Mouse (Mus musculus): Measurements from ENCODE around the gene Inpp4a.

The Inpp4a gene

DNA sequence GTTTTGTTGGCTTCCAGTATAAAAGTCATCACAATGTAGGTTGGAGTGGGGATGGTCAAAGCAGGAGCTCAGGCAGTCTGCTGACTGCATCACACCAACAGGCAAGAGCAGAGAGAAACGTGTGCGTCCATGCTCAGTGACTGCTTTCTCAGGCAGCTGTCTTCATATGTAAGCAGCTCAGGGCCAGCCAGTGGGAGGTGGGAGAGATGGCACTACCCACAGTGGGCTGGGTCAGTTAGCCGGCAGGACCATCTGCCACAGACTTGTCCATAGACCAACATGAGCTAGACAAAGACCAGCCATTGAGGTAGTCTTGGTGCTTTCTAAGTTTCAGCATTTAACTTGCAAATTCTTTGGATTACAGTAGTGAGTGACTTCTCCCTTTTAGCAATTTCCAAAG is 56.6 kb downstream of the Inpp4a start:
- no peak for DNase-seq (ENCODE audit: low spot score in 2 of 2)

DNA sequence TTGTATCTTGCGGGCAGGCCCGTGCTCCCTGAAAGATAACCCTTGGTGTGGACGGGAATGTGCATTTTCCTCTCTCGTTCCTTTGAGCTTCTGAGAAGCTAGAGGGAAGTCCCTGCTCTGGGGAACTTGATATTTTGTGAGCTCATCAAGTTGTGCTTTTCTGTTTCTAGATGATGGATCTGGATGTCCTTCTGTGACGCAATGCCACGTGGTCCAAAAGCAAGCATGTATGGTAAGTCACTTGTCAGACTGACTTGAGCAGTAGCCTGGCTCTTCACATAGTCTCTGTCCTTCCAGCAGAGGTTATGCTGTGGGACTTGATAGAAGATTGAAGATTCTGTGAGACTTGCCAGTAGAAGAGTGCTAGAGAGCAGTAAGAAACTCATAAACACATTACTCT is 57.5 kb downstream of the Inpp4a start:
- DNase-seq (ENCODE audit: low spot score in 2 of 2), result no peak

DNA sequence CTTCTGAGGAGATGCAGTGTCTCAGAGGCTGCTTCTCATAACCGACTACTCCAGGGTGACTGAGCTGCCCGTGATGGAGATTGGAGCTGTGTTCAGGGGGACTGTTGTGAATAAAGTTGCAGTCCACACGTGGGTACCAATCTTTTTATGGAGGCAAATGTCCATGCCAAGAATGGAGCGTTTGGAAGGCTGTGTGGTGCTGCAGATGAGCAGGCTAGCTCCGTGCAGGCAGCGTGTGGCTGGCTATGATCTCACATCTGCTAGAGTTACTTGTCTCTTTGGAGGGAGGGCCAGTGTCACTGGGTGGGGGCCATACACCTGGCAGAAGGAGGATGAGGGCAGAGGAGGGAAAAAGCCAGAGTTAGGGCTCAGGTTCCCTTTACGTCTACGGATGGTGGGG is 59.0 kb downstream of the Inpp4a start:
- no peak for DNase-seq (ENCODE audit: low spot score in 2 of 2)

DNA sequence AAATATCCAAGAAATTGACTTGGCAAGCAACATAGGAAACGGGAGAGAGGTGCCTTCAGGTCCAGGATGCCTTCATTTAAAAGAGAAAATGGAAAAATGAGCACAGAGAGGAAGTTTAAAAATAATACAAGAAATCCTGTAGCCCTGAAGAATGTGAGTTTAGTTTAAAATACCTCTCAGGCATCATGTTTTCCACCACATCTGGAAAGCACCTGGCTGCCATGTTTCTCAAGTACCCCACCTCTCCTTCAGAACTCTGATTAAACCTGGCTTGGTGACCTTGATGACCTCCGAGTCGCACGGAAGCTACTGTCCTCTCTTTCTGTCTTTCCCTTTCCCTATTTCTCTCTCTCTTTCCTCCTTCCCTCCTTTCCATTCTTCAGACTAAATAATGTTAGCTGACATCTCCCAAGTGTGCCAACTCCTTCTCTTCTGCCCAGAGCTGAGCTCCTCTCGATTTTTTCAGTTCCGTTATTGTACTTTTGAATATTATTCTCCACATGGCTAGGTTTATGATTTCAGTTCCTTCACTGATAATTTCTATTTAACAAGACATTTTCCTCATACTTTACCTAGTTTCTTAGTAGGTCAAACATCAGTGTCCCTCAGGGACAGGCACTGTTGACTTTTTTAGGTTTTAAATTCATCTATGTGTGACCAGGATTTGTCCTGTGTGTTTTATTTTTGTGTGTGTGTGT is 59.9 kb downstream of the Inpp4a start:
- DNase-seq (ENCODE audit: low spot score in 2 of 2), result no peak

DNA sequence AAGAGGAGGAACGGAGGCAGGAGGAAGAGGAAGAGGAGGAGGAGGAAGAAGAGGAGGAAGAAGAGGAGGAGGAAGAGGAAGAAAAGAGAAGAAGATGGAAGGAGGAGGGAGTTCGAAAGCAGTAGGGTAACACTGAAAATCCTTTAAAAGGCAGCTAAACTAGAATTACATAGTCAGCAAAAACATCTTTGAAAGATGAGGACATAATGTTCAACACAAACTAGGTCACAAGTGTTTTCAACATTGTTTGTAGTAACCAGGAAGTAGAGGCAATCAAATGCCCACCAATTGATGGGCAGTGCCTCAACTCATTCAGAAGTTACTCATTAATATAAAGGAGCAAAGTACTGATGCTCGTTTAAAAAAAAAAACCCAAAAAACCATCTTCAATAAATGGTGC is 61.1 kb downstream of the Inpp4a start:
- no peak for DNase-seq (ENCODE audit: low spot score in 2 of 2)

DNA sequence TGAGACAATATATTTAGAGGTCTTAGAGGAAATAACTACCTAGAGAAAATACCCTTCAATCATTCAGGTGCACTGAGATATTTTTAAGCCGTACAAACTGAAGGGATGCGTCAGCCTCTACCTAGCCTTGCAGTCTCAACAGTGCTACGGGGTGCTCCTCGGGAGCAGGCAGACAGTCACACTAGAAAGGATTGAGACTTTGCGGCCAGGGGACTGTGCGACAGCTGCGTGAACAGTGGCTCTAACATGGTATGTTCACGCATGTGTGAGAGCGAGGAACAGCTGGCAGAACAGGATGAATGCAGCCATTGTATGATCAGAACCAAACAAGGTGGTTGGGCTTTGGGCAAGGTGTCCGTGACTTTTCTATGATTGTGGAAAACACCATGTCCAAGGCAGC is 63.1 kb downstream of the Inpp4a start:
- DNase-seq (ENCODE audit: low spot score in 2 of 2), result no peak

DNA sequence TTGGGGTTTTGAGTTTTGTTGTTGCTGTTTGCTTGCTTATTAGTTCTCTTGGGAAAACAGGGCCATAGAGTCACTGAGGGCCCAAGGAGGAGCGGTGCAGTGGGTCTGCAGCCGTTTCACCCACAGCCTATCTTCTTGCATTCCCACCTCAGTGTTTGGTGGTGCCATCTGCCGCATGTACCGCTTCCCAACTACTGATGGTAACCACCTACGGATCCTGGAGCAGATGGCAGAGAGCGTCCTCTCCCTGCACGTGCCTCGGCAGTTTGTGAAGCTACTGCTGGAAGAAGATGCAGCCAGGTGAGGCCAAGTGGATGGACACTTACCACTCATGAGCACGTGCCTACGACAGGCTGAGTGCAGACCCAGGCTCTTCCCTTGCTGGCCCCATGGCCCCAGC is 68.5 kb downstream of the Inpp4a start:
- DNase-seq (ENCODE audit: low spot score in 2 of 2), result no peak

DNA sequence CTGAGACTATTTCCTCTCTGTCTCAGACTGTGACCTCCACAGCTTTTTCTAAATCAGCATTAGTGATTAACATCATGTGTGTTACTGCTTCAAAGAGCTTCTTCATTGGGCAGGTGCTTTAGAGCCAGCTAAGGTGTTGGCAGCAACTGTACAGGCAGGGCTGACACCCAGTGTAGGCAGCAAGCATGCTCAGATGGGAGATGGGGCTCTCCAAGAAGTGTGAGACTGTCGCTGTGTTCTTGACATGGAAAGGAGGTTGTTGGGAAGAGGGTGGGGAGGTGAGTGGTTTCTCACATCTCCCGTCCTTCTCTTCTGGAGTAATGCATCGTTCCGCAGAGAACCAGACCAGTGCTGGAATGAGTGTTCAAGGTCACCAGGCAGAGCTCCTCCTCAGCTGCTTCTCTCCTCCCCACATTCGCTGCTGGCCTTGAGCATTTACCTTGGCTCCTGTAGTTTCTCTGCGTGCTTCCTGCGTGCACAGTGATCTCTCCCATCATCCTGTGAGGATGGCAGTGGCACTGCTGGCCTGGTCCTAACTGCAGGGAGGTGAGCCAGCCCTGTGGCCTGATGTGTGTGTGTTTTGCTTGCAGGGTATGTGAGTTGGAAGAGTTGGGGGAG is 69.2 kb downstream of the Inpp4a start:
- no peak for DNase-seq (ENCODE audit: low spot score in 2 of 2)

DNA sequence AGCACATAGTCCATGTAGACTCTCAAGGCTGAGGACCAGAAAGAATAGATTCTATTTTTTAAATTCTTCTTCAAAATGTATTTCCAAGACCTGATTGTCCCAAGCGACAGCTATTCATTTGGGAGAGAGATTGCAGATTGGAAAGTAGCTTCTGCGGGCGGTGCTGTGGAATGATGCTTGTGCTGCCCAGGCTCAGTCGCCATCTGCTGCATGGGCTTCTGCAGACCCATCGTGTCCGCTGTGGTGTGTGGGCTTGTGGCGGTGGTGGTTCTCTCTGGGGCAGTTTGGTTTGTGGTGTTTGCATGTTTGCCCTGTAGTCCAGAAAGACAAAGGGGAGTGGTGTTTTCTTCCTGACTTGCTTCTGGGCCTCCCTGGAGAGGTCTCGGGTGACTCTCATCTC is 76.5 kb downstream of the Inpp4a start:
- DNase-seq (ENCODE audit: low spot score in 2 of 2), result no peak

DNA sequence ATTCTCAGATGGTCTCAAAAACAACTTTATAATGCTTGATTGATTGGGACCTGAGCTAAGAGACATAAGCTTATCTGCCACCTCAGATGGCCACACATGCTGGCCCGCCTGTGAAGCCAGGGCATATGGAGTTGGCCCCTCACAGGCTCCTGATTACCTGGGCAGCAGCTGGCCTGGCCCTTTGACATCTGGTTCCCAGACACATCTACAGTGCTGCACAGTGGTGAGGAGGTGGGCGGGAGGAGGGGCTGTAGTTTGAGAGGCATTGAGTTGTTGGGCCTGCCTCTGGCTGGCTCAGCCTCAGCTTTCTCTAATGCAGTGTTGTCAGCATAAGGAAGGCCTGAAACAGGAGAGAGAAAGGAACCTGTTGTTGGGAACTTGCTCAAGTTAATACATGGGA is 77.1 kb downstream of the Inpp4a start:
- no peak for DNase-seq (ENCODE audit: low spot score in 2 of 2)

DNA sequence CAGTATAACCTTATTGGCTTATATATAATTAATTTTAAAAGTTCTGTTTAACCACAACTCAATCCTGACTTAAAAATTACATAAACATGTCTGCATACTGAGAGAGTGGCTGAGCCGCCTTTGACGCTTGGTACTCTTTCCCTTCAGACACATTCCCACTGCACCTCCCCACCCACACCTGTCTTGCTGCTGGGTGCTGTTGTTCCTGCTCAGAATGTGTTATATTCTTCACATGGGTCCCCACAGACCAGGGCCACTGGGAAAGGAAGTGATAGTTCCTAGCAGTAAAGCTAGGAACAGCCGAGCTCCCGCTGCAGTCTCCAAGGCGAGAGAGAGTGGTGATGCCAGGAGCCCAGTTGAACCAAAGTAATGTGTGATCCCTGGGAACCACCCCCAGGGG is 78.4 kb downstream of the Inpp4a start:
- DNase-seq (ENCODE audit: low spot score in 2 of 2), result no peak

DNA sequence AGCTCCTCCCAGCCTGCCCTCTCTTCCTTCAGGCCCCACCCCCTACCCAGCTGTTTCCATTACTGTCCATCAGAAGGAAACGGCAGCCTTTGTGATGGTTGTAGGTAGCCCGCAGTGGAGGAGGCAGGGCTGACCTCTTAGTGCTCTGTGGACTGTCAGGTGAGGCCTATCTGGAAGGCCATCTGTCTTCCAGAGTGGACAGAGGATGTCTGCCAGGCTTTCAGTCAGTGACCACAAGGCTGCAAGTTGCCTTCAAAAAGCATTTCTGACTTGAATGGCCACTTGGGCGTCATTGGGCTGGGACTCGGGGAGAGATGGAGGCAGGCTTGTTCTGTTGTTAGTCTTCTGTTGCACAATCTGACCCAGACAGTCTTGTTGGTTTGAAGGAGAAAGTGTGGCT is 79.9 kb downstream of the Inpp4a start:
- DNase-seq (ENCODE audit: low spot score in 2 of 2), result no peak

DNA sequence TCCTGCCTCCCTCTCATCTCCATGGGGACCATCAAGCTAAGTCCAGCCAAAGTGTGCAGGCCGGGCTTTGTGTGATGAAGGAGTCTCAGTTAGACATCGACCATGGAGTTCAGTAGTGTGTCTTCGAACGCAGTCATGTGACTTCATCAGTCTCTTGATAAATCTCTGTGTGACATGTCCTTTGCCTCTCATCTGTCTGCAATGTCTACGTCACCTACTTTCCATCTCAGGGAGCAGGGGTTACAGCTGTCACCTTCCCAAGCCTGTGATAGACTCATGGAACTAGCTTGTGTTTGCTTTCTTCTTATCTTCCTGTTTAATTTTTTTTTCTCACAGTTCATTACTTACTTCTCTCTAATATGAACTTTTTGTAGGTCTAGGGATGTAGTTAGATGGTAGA is 81.2 kb downstream of the Inpp4a start:
- DNase-seq (ENCODE audit: low spot score in 2 of 2), result no peak

DNA sequence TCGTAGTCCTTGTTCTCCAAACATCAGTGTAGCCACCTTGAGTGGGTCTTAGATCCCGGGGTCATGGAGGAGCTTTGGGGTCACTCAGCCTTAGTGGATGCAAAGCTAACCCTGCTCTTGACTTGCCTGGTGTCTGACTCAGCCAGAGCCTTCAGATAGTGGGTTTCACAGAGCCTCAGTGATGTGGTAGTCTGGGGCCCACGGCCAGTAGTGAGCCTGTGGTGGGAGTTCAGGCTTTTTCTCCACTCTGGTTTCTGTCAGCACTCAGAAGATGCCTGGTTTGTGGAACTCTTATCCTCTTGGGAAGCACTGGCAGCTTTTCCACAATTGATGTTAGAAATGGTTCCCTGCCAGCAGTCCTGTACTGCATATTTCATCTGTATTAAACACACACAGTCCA is 84.6 kb downstream of the Inpp4a start:
- DNase-seq (ENCODE audit: low spot score in 2 of 2), result no peak

DNA sequence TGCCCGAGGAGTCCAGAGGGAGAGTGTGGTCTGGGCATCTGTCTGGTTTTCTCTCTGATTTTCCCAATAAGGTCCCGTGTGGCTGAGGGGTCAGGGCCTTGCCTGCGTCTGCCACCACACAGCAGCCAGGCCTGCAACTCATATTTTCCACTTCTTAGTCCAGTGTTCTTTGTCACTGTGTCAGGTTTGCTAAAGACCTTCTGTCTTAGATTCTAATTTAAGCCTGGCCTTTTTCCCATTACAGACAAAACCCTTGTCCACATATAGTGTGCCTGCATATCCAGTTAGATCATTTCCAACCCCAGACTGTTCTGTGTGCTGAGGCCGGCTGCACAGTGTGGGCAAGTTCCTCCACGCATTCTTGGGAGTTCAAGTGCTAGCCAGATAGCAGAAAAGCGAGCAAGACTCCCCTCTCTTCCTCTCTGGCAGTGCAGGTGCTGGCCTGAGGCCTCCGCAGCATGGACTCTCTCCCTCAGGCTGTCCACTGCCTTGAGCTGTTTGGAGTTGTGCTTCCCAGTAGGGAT is 86.8 kb downstream of the Inpp4a start:
- no peak for DNase-seq (ENCODE audit: low spot score in 2 of 2)

DNA sequence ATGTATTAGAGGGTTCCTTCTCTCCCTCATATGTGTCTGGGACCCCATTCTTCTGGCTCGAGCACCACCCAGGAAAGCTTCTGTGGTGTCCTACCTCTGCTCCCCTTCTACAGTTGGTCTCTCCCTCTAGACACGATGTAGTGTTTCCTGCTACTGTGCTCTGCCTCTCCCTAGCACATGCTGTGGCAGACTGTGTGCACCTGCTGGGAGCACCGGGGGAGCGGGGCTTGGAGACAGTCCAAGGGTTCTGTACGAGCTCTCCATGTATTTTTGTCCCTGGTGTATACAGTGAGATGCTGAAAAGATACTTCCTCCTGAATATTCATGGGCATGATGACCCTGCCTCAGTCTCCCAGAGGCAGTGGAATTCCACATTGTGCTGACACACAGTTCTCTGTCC is 93.5 kb downstream of the Inpp4a start:
- DNase-seq (ENCODE audit: low spot score in 2 of 2), result no peak

DNA sequence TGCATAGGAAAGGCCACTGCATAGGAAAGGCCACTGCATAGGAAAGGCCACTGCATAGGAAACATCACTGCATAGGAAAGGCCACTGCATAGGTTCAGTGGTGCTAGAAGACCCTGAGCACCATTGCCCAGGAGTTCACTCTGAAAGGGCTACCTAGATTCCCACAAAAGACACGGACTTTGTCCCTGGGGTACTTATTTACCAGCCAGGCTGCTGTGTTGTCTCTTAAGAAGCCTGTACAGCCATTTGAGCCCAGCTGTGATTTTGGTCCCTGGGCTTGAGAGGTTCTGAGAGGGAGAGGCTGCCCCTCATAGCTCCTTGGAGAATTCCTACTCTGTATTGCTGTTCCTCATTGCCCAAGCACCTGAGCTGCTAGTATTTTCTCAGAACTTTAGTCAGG is 96.8 kb downstream of the Inpp4a start:
- DNase-seq (ENCODE audit: low spot score in 2 of 2), result no peak

DNA sequence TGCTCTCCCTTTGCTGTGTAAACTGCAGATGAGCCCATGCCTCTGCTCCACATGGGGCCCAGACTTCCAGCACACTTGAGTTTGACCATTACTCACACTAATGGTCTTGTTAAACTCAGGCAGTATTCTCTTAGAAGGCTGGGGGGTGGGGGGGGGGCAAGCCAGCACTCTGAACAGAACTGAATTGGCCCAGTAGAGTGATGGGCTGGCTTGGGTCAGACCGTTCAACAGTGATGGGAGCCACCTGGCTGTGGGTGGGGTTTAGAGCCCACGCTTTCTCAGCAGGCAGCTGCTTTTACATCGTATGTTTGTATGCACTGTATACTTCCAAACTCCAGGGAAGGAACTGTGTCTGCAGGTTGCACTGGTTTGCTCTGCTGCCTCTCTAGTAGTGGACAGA is 99.3 kb downstream of the Inpp4a start:
- no peak for DNase-seq (ENCODE audit: low spot score in 2 of 2)

DNA sequence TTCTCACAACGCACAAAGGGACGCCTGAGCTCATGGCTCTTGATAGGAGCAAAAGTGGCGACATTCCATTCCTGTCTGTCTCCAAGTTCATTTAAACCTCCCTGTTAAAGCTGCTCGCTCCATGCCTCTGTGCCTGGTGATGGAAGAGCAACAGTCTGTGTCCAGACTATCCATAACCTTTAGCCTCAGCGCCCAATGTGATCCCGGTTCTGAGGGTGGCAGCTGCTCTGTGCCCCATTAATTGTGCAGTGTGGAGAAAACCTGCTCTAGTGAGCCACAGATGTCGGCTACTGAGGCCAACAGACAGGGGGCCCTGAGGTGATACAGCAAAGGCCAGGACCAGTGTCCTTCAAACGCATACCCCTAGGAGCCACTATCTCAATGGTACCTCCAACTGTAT is 100.1 kb downstream of the Inpp4a start:
- DNase-seq (ENCODE audit: low spot score in 2 of 2), result no peak

DNA sequence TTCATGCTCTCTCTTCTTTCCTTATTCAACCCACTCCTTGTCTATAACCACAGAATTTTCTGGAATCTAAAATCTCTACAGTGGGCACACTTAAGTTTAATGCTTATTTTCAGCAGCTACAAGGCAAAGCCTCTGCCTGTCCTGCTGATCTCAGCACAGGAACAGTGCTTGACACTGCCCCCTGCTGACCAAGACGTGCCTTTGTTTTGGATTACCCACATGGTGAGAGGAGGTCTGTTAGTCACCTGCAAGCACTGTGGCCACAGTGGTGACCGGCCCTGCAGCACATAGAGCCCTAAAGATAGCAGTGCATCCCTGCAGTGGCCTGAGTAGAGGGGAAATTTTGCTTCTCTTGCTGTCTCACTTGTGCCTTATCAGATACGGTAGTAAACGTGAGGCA is 102.0 kb downstream of the Inpp4a start:
- no peak for DNase-seq (ENCODE audit: low spot score in 2 of 2)

DNA sequence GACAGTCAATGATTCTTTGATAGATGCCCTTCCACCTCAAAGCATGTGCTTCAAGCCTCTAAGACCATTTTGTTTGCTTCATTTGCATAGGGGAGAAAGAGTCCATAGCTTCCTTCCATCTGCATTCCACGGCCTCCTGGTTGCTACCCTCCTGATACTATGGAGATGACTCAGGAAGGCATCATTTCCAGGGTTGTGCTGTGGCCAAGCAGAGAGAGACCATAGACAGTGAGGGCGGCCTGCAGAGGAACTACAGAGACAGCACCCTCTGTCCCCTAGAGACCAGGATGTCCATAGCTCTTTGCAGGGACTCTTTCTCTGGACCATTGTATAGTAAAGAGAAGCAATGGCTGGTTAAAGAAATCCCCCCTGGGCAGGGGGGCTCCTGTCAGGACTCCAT is 105.5 kb downstream of the Inpp4a start:
- no peak for DNase-seq (ENCODE audit: low spot score in 2 of 2)

DNA sequence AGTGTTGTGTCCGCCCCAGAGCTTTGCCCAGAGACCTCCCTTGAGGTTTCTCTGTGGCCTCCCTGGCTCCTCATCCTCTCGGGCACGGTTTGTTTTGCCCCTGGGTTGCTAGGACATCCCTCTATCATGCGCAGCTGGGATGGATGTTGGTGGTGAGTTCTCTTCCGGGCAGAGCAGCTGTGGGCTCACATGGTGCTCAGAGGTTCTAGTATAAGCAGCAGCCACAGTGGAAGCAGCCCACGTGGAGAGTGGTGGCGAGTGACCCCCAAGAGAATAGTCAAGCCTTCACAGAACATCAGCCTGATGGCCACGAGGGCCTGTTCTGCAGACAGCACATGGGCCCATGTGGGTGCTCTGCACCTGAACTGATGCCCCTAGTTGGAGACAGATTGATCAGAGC is 107.6 kb downstream of the Inpp4a start:
- DNase-seq (ENCODE audit: low spot score in 2 of 2), result no peak

DNA sequence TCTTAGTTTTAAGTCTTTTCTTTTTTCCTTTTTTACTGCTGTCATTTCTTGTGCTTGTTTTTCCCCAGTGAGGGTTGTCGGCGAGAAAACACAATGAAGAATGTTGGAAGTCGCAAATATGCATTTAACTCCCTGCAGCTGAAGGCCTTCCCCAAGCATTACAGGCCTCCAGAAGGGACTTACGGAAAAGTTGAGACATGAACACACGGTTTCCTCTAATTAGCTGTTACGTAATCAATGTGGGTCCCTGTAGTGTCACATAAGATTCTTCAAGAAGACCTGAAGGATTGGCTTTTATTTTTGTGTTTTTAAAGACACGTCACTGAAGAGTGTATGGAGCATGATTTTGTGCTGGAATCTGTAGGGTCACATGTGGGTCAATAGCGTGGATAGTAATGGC is 108.4 kb downstream of the Inpp4a start:
- no peak for DNase-seq (ENCODE audit: low spot score in 2 of 2)

DNA sequence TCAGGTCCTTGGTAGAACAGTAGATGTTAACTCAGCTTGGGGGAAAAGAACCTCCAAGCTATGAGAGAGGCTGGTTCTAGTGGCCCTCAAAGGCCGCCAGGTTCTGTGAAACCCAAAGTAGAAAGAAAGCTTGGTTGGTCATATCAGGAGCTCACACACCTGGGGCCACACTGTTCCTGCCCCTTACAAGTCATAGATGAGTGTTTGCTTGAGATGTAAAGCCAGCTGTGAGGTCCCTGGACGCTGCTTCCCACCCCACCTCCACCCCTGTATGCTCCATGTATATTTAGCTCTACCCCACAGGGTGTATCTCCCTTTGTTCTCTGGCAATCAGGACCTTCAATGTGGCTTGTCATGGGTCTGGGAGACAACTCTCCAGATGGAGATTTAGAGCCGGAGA is 109.0 kb downstream of the Inpp4a start:
- no peak for DNase-seq (ENCODE audit: low spot score in 2 of 2)
